Mouse (Mus musculus) monocyte, adult 2 months (primary cell): Measurements from ENCODE around the gene Metap1d.

Source experiments
- DNase-seq, 2 experiments: peaks; one replicate each; pipeline ENCODE4 v3.0.0; 2022; ENCODE audit warnings: low spot score in 2 of 2, low read depth in 1 of 2

The Metap1d gene

DNA sequence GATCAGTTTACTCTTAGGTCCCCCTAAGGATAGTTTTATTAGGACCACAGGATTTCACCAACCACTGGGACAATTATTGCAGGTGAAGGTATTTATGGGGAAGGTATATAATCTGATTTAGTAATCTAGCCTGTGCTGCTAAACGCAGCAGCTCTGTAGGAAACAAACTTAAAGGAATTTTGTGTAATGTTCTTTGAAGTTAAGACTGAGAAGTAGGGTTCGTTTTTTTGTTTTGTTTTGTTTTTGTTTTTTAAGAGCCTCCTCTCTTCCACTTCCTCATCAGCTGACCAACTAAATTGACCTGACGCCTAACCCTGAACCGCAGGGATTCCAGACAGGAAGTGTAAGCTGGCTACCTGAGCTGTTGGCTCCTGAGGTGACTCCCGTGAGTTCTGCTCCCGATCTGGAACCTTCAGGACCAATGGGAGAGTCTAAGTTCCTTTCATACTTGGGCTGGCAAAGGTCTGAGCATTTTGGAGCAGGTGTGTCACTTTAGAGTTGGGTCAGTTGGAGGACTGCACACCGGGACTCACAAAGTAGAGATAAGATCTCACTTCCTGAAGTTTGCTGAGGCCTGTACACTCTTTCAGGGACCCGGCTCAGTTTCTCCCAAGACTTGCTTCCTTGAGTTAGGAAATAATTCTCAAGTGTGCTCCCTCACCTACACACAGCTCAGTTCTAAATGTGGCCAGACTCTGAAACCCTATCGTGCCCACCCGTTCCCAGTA is 73.7 kb downstream of the Metap1d start:
- DNase-seq, result no peak

GRCm38 (mm10) chr2:71527323-71528013 is 74.4 kb downstream of the Metap1d start:
- DNase-seq, result no peak

- DNase-seq, result no peak
These were observed 75.1 kb downstream of the Metap1d start, which contains the start of gene Dlx1 for GRCm38 (mm10) chr2:71528014-71528713. TSS of gene Dlx1 (plus strand) at chr2:71528113.

DNA sequence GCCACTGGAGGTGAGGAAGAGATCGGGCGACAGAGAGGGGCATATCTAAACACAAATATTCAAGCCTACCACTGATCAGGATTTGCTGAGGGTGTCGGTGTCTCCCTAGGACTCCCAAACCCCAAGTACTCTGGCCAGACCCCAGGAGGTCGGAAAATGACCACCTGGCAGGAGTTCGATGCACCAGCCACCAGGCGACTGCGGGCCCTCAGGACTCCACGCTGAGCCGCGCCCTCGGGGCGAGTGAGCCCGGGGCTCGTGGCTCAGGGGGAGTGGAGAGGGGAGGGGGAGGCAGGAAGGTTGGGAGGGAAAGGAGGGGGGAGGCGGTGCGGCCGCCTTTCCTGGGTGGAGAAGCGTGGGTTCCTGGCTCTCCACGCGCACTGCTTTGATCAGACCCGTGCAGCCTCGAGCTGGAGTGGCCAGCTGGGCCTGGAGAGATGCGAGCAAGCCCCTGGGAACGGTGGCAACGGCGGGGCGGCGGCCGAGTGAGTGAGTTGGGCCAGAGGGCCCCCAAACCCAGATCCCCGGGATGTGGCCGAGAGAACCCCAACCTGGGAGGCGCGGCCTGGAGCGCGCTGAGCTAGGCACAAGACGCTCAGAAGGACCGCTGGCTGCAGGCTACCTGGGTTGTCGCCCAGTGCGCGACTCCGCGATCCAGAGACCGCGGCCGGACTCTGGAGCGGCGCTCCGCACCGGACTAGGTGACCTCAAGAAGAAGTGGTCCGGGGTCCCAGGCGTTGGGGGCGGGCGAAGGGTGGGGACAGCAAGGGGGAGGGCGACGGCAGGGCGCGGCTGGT is 75.8 kb downstream of the Metap1d start:
- DNase-seq, result no peak

- no peak for DNase-seq
These were observed 76.7 kb downstream of the Metap1d start for GRCm38 (mm10) chr2:71529511-71530351.

DNA sequence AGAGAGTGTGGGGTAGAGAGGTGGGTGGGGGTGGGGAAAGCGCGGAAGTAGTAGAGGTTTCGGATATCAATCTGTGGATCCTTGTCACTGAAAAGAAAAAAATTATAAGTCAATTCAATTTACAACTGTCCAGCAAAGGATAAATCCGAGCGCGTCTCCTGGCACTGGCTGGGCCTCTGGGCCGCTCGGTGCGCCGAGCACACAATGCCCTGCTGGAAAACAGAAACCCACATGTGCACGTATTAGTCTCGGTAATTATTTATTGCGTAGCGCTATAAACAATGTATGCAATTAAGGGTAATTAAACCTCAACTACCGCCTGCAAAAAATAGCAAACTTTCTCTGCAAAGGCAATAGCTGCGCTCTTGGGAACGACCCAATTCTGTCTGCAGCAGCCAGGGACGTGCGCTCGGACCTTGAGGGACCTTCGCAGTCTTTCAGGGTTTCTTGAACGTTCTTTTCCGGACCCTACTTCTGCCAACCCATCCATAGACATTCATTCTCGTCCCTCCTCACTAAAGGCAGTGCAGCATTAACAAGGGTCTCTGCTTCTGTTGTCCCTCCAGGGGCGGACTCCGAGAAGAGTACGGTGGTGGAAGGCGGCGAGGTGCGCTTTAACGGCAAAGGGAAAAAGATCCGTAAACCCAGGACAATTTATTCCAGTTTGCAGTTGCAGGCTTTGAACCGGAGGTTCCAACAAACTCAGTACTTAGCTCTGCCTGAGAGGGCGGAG is 77.5 kb downstream of the Metap1d start:
- no peak for DNase-seq

DNA sequence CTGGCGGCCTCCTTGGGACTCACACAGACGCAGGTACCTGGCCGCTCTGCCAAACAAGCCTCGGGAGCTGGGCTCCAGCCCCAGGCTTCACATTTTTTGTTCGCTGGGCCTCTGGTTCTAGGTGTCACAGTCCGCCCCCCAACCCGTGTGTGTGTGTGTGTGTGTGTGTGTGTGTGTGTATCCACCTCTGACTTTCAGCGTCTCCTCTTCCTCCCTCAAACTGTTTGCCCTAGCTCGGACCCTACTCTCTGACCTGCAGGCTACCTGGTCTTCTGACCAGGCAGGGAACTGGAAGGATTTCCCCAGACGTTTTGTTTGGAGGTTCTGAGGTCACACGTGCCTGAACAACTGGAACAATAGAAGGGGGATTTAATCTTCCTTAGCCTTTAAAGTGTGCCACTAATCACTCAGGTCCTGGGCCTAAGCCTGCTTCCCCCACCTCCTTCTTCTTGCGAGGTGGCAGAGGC is 78.1 kb downstream of the Metap1d start:
- no peak for DNase-seq

DNA sequence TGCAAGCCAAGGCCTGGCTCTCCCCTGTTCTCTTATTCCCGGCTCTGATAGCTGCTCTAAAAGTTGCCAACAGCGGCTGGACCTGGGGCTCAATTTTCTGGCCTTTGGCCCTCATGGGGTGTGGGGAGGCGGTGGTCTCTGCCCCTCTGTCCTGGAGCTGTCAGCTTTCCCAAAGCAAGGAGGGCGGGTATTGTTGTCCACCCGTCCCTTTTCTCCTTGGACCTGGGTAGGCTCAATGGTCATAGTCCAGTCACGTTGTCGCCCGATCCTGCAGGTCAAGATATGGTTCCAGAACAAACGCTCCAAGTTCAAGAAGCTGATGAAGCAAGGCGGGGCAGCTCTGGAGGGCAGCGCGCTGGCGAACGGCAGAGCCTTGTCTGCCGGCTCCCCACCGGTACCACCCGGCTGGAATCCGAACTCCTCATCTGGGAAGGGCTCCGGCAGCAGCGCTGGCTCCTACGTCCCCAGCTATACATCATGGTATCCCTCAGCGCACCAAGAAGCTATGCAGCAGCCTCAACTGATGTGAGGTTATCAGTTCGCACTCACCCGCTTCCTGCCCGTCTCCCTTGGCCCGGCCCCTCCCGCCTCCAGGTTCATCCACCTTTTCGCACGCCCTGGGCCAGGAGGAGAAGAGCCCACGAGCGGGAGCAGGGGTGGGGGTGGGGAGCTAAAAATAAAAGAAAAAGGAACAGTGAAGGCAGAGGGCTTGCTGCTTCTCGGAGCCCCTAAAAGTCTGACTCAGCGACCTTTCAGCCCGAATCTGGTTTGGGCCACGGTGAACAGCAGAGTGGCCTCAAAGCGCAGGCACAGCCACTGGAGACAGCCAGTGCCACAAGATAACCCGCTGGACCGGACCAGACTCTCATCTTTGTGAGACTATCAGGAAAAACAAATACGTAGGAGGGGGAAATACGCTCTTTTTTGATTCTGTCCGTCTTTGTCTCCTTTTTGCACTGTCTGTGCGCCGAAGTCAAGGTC is 79.2 kb downstream of the Metap1d start:
- DNase-seq, result no peak

GRCm38 (mm10) chr2:71533094-71533493 is 80.0 kb downstream of the Metap1d start:
- no peak for DNase-seq

GRCm38 (mm10) chr2:71534242-71535052 is 81.4 kb downstream of the Metap1d start:
- DNase-seq, result no peak

- DNase-seq, result no peak
These were observed 87.7 kb downstream of the Metap1d start for GRCm38 (mm10) chr2:71540611-71541417.

GRCm38 (mm10) chr2:71541418-71542226 is 88.5 kb downstream of the Metap1d start:
- no peak for DNase-seq

GRCm38 (mm10) chr2:71542227-71542815 is 89.2 kb downstream of the Metap1d start:
- DNase-seq, result no peak

DNA sequence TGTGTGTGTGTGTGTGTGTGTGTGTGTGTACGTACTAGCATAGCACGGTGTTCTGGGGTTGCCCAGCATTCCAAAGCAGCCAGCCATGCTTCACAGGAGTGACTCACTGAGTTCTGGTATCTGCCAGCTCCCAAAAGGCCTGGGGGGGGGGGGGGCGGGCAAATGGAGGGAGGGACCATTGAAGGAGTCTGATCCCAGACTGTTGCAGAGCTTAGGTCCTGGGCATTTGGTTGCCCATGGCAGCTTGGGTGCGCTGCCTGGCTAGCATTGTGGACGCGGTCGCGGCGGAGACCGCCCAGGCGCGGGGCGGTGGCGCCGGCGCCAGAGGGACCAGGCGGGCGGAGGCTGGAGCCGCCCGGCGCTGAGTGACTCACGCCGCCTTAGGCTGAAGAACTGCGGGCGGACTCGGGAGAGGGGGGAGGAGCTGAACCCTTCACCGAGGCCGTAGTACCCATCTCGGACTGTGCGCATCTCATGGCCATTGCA is 89.8 kb downstream of the Metap1d start:
- no peak for DNase-seq

DNA sequence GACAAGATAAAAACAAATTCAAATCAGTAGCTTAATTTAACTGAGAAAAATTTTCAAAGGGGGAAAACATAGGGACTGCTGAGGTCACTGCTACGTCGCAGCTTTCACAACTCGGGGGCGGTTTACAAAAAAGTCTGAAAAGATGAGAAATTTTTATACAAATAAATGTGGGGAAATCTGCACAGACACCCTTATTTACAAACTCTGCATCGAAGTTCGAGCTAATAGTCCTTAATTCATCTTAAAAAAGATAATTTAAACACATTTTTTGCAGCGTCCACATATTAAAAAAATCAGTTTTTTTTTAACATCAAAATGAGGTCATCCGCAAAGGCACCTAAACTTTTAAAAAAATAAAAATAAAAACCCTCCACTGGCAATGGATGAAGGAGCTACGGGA is 90.5 kb downstream of the Metap1d start:
- DNase-seq, result no peak
